In the genomic region with DNA sequence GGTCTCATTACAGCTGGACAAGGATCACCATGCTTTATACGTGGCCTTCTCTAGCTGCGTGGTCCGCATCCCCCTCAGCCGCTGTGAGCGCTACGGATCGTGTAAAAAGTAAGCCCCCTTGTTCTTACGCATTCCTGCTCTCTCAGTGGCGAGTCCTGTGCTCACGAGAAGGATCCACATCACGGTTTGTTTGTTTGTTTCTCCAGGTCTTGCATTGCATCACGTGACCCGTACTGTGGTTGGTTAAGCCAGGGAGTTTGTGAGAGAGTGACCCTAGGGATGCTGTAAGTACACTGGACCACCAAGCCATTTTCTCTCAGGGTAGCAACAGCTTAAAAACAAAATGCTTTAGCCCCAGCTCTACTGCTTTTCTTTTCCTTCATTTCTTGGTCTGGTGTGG, we compare ENCODE assay signal across 24 mouse cellular contexts.
"Had no signal": no experiment of that assay in that cellular context is flagged by ENCODE, and none has a peak within 500 bp of the region (broad histone marks: within the 10 kb centered on the region; RNA-seq: fewer than 3 reads in every experiment).

No protein-coding gene starts in this region.

- H3K4me1 ChIP-seq: hindbrain, embryonic 13.5 days; hindbrain, embryonic 15.5 days; limb, embryonic 15.5 days; liver, embryonic 12.5 days had no signal

- H3K9ac ChIP-seq: heart, embryonic 13.5 days; heart, embryonic 15.5 days; hindbrain, embryonic 13.5 days; hindbrain, embryonic 15.5 days; kidney, embryonic 15.5 days; limb, embryonic 13.5 days; limb, embryonic 15.5 days; liver, embryonic 12.5 days; liver, embryonic 14.5 days had no signal

- H3K4me2 ChIP-seq: heart, embryonic 13.5 days; heart, embryonic 15.5 days; hindbrain, embryonic 13.5 days; hindbrain, embryonic 15.5 days; kidney, embryonic 15.5 days; limb, embryonic 13.5 days; limb, embryonic 15.5 days; liver, embryonic 12.5 days had no signal

- H3K27me3 ChIP-seq: heart, embryonic 13.5 days; heart, embryonic 15.5 days; hindbrain, embryonic 13.5 days; hindbrain, embryonic 15.5 days; kidney, embryonic 15.5 days; limb, embryonic 13.5 days; limb, embryonic 15.5 days; liver, embryonic 12.5 days had no signal

- H3K9me3 ChIP-seq: heart, embryonic 13.5 days; heart, embryonic 15.5 days; hindbrain, embryonic 13.5 days; hindbrain, embryonic 15.5 days; kidney, embryonic 15.5 days; limb, embryonic 13.5 days; limb, embryonic 15.5 days; liver, embryonic 12.5 days had no signal

- H3K4me3 ChIP-seq: heart, embryonic 13.5 days; heart, embryonic 15.5 days; hindbrain, embryonic 13.5 days; hindbrain, embryonic 15.5 days; kidney, embryonic 15.5 days; limb, embryonic 13.5 days; limb, embryonic 15.5 days; liver, embryonic 12.5 days had no signal

- ATAC-seq: hindbrain, postnatal 0 days; intestine, embryonic 16.5 days; liver, embryonic 12.5 days had no signal

- H3K27ac ChIP-seq: heart, embryonic 13.5 days; heart, embryonic 15.5 days; hindbrain, embryonic 13.5 days; hindbrain, embryonic 15.5 days; hindbrain, postnatal 0 days; kidney, embryonic 15.5 days; kidney, postnatal 0 days; limb, embryonic 13.5 days; limb, embryonic 15.5 days; liver, embryonic 12.5 days; liver, embryonic 14.5 days had no signal

- DNase-seq: gastrocnemius, postnatal 10 days; gastrocnemius, postnatal 36 days; heart, postnatal 14 days; heart, postnatal 36 days; kidney, adult 11 months; kidney, adult 2 months; kidney, adult 9 months; kidney, postnatal 14 days; kidney, postnatal 36 days; layer of hippocampus, adult 9-11 months; layer of hippocampus, postnatal 36 days; left cerebral cortex, postnatal 4 days had no signal
